Mouse (Mus musculus): ENCODE results near the gene Rcvrn. TPM values are rescaled to one million over a fixed set of nuclear protein-coding genes. Genes with fewer than 3 reads are reported as not detected.
A peak's percentile ranks its signal among the peaks of the same experiment; 100 is the strongest.

Rcvrn gene
- polyA plus RNA-seq, 1 experiment from 2014 or later = not detected

DNA sequence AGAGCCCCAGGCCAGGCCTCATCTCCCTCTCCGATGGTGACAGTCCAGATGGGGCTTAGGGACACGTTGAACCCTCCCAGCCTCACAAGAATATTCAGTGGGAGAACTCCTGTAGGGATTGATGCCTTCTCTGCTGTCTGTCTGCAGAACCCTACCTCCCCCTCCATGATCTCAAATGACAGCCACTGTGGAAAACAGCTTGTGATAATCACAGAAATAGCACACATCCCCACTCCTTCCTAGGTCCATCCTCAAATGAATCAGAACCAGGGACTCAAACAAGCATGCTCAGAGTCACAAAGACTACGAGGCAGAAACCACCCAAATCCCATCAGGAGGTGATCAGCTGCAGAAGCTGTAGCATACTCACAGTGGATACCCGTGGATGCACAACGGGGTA is 29.0 kb upstream of the Rcvrn start:
- H3K9me3 ChIP-seq (ENCODE audit: control insufficient read depth, low read length) = no peaks in the 10 kb centered on the region
- no peaks in the 10 kb centered on the region for H3K36me3 ChIP-seq (ENCODE audit: control insufficient read depth, insufficient read depth, low read length)
- no peak overlapping the region for H3K4me2 ChIP-seq (ENCODE audit: low read depth, low read length)
- 81% methylated on average over 5 of the region's 5 CpGs for WGBS
- ATAC-seq = no peak
- H3K9ac ChIP-seq (ENCODE audit: low read depth, low read length) = no peak overlapping the region
- H3K27me3 ChIP-seq (replicated peaks; ENCODE audit: control insufficient read depth, insufficient read depth, low read length) = no peaks in the 10 kb centered on the region
- no peaks in the 10 kb centered on the region for H3K4me1 ChIP-seq (ENCODE audit: control insufficient read depth, insufficient read depth, low read length)
- no peak overlapping the region for H3K27ac ChIP-seq (ENCODE audit: low read length)
- no peak overlapping the region for H3K4me3 ChIP-seq (ENCODE audit: low read length)

DNA sequence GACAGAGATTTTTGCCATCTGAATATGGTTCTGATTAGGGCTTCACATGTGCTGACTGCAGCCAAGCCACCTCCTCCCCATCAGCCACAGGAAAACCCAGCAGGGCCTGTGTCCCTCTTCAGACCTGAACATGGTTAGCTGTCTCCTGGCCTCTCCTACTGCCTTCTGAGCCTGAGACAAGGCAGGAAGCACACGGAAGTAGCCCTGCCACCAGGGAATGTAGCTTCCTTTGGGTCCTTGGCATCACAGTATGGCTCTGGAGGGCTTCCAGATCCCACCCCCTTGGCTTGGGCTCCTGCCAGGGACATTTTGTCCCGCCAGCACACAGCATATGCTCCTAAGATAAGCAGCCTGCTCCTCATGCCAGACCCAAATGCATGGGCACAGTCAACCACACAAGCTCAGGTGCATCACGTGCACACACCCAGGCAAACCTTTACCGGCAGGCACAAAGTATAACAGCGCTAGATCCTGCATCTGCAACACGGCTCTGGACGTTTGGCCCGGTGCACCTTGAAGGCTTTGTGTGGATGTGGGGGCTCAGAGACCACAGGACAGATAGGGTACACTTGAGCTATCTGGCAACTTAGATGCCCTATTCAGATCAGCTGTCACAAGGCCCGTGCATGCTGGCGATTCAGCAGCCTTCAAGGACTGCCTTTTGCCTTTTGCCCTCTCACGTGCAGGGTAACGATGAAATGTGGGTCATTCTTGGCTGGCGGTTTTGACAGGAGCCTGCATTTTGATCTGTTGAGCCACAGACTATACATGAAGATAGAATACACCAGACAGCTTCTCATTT is 27.4 kb upstream of the Rcvrn start:
- H3K9me3 ChIP-seq (ENCODE audit: control insufficient read depth, low read length) = no peaks in the 10 kb centered on the region
- H3K36me3 ChIP-seq (ENCODE audit: control insufficient read depth, insufficient read depth, low read length) = no peaks in the 10 kb centered on the region
- H3K4me3 ChIP-seq (ENCODE audit: low read length) = no peak overlapping the region
- ATAC-seq = no peak
- WGBS = 78% methylated on average over 13 of the region's 13 CpGs
- no peaks in the 10 kb centered on the region for H3K27me3 ChIP-seq (replicated peaks; ENCODE audit: control insufficient read depth, insufficient read depth, low read length)
- no peak overlapping the region for H3K27ac ChIP-seq (ENCODE audit: low read length)
- H3K9ac ChIP-seq (ENCODE audit: low read depth, low read length) = 0 out of 2 replicates have a peak overlapping the region, but pooled peaks have one; percentile 38
- H3K4me1 ChIP-seq (ENCODE audit: control insufficient read depth, insufficient read depth, low read length) = no peaks in the 10 kb centered on the region
- no peak overlapping the region for H3K4me2 ChIP-seq (ENCODE audit: low read depth, low read length)

DNA sequence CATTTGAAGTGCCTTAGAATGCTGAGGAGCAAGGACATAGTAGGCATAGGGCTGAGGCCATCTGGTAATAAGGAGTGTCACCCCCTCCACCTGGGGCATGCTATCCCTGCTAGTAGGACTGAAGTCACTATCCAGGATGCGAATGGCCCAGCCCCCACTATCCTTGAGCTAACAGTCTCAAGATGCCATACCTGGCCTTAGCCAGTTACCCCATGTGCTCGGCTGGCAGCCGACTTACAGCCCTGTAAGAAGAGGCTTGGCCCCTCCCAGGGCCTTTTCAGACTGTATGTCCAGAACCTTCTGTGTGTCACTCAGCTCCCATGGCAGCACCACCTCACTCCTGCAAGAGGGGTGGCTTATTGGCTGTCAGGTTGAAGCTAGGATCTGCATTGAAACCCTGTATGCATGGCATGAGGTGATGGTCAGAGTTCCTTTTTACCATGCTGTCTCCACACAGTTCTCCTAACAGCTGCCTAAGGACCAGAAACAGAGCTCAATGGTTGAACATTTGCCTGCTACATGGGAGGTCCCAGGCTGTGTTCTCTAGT is 26.6 kb upstream of the Rcvrn start:
- Histone ChIP-seq H3K36me3 (ENCODE audit: control insufficient read depth, insufficient read depth, low read length) (no peaks in the 10 kb centered on the region), H3K4me3 (ENCODE audit: low read length) (no peak overlapping the region), H3K4me2 (ENCODE audit: low read depth, low read length) (no peak overlapping the region), H3K9me3 (ENCODE audit: control insufficient read depth, low read length) (no peaks in the 10 kb centered on the region), H3K4me1 (ENCODE audit: control insufficient read depth, insufficient read depth, low read length) (no peaks in the 10 kb centered on the region), H3K27ac (ENCODE audit: low read length) (no peak overlapping the region), H3K27me3 (replicated peaks; ENCODE audit: control insufficient read depth, insufficient read depth, low read length) (no peaks in the 10 kb centered on the region), H3K9ac (ENCODE audit: low read depth, low read length) (no peak overlapping the region)
- ATAC-seq = no peak
- 85% methylated on average over 3 of the region's 3 CpGs for WGBS

DNA sequence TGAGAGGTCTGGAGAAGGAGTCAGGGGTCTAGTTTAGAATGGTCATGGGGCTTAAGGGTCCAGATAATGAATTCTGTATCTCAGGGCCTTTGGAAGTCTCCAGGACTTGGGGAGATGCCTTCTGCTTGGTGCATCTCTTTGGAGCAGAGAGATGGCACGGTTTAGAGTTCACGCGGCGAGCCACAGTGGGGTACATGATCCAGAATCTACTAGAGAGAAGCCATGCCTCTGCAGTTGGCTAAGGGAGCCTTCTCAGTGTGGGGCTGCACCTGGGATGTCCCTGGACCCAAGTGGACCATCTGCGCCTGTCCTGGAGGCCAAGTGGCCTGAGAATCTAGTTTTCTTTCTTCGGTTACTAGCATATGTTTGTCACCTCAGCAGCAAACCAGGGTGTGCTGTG is 25.1 kb upstream of the Rcvrn start:
- H3K36me3 ChIP-seq (ENCODE audit: control insufficient read depth, insufficient read depth, low read length) = no peaks in the 10 kb centered on the region
- ATAC-seq = no peak
- H3K27ac ChIP-seq (ENCODE audit: low read length) = no peak overlapping the region
- H3K4me2 ChIP-seq (ENCODE audit: low read depth, low read length) = no peak overlapping the region
- 95% methylated on average over 6 of the region's 6 CpGs for WGBS
- H3K4me1 ChIP-seq (ENCODE audit: control insufficient read depth, insufficient read depth, low read length) = no peaks in the 10 kb centered on the region
- no peaks in the 10 kb centered on the region for H3K27me3 ChIP-seq (replicated peaks; ENCODE audit: control insufficient read depth, insufficient read depth, low read length)
- H3K9me3 ChIP-seq (ENCODE audit: control insufficient read depth, low read length) = no peaks in the 10 kb centered on the region
- no peak overlapping the region for H3K9ac ChIP-seq (ENCODE audit: low read depth, low read length)
- H3K4me3 ChIP-seq (ENCODE audit: low read length) = no peak overlapping the region

DNA sequence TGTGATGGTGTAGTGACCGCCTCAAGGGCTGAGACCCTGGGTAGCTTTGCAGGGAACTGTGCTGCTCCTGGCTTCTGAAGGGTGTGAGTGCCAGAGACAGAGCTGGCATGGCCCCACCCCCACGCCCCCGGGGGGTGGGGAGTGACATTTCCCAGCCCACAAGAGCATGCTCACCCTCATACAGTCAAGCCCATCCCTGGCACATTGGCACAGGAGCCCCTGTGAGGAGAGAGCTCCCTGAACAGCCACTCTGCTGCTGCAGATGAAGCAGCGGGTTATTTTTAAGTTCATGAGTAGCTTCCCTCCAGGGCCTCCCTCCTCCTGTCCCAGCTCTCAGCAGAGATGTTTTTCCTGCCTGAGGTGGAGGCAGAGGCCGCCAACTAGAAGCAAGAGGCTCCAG is 23.0 kb upstream of the Rcvrn start:
- H3K4me2 ChIP-seq (ENCODE audit: low read depth, low read length) = no peak overlapping the region
- WGBS = 66% methylated on average over 5 of the region's 5 CpGs
- H3K4me3 ChIP-seq (ENCODE audit: low read length) = no peak overlapping the region
- no peak for ATAC-seq
- no peaks in the 10 kb centered on the region for H3K9me3 ChIP-seq (ENCODE audit: control insufficient read depth, low read length)
- no peaks in the 10 kb centered on the region for H3K4me1 ChIP-seq (ENCODE audit: control insufficient read depth, insufficient read depth, low read length)
- no peaks in the 10 kb centered on the region for H3K27me3 ChIP-seq (replicated peaks; ENCODE audit: control insufficient read depth, insufficient read depth, low read length)
- H3K27ac ChIP-seq (ENCODE audit: low read length) = no peak overlapping the region
- H3K36me3 ChIP-seq (ENCODE audit: control insufficient read depth, insufficient read depth, low read length) = no peaks in the 10 kb centered on the region
- no peak overlapping the region for H3K9ac ChIP-seq (ENCODE audit: low read depth, low read length)

DNA sequence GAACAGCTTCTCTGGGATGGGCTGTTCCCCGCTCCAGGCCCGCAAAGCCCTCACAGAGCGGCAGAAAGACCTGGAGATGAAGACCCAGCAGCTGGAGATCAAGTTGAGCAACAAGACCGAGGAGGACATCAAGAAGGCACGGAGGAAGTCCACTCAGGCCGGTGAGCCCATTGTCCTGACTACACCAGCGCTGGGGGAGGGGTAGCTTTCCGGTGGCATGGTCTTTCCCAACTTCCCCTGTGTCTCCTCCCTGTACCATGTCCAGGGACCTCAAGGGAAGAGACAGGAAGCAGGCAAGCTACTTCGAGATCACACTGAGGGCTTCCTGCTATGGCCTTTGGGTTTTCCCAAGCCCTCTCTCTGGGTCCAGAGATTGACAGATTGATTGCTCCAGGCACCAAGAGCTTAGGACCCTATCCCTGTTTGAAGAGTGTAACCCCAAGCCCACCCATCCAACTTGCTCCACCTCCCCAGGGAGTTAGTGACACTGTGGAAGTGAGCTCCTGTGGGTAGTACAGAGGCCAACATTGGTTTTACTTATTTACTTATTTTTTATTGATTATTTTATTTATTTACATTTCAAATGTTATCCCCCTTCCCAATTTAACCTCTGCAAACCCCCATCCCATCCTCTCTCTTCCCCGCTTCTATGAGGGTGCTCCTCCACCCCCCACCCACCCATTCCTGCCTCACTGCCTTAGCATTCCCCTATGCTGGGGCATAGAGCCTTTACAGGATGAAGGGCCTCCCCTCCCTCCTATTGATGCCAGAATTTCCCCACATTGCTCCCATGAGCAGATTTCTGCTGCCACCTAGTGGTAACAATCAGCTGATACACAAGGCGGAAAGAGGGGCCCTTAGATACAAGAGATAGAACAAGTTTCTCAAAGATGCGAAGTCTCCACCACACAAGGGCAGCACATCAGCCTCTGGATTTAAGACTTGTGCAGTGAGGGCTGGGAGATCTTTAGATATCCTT is 19.3 kb upstream of the Rcvrn start:
- Histone ChIP-seq H3K4me3 (ENCODE audit: low read length) (no peak overlapping the region), H3K9me3 (ENCODE audit: control insufficient read depth, low read length) (no peaks in the 10 kb centered on the region), H3K4me2 (ENCODE audit: low read depth, low read length) (no peak overlapping the region), H3K27ac (ENCODE audit: low read length) (no peak overlapping the region), H3K4me1 (ENCODE audit: control insufficient read depth, insufficient read depth, low read length) (no peaks in the 10 kb centered on the region), H3K9ac (ENCODE audit: low read depth, low read length) (no peak overlapping the region), H3K27me3 (replicated peaks; ENCODE audit: control insufficient read depth, insufficient read depth, low read length) (no peaks in the 10 kb centered on the region), H3K36me3 (ENCODE audit: control insufficient read depth, insufficient read depth, low read length) (no peaks in the 10 kb centered on the region)
- WGBS = 62% methylated on average over 12 of the region's 12 CpGs
- ATAC-seq = 0 out of 2 replicates have a peak, but pooled peaks have one; percentile 16

DNA sequence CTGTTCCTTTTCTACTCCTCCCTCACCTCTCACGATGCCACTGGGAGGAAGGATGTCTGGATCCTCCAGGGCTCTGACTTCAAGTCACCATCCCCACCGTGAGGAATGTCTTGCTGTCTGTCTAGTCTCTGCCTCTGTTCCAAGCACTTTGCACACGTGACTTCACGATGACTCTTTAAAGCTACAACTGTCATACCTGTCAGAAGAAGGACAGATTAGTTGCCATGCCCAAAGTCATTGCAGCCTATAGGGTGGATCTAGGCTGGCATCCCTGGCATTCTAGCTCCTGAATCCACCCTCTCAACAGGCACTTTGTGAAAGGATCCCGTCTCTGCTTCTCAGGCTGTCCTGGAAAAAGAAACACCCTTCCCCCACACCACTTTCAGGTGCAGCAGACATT is 15.8 kb upstream of the Rcvrn start:
- no peak overlapping the region for H3K27ac ChIP-seq (ENCODE audit: low read length)
- no peaks in the 10 kb centered on the region for H3K27me3 ChIP-seq (replicated peaks; ENCODE audit: control insufficient read depth, insufficient read depth, low read length)
- no peaks in the 10 kb centered on the region for H3K4me1 ChIP-seq (ENCODE audit: control insufficient read depth, insufficient read depth, low read length)
- no peaks in the 10 kb centered on the region for H3K36me3 ChIP-seq (ENCODE audit: control insufficient read depth, insufficient read depth, low read length)
- 58% methylated on average over 5 of the region's 5 CpGs for WGBS
- H3K9ac ChIP-seq (ENCODE audit: low read depth, low read length) = no peak overlapping the region
- no peak overlapping the region for H3K4me2 ChIP-seq (ENCODE audit: low read depth, low read length)
- H3K4me3 ChIP-seq (ENCODE audit: low read length) = no peak overlapping the region
- ATAC-seq = no peak
- no peaks in the 10 kb centered on the region for H3K9me3 ChIP-seq (ENCODE audit: control insufficient read depth, low read length)

DNA sequence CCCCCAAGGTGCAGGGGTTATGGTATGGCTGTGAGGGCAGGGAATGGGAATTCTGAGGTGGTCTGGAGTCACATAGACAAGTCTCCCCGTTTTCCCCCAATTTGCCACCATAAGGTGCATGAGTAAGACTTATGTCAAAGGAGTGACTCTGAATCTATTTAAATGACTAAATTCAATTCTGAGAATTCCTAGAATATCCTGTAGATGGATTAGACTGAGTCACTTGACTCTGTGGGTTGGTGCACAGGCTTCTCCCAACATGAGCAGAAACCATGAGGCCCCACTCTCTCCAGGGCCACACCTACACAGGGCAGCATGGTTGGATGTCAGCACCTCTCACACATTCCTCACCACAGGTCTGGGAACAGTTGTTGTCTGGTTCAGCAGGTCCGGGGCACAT is 15.2 kb upstream of the Rcvrn start:
- H3K9me3 ChIP-seq (ENCODE audit: control insufficient read depth, low read length) = no peaks in the 10 kb centered on the region
- H3K36me3 ChIP-seq (ENCODE audit: control insufficient read depth, insufficient read depth, low read length) = no peaks in the 10 kb centered on the region
- no peak overlapping the region for H3K27ac ChIP-seq (ENCODE audit: low read length)
- H3K27me3 ChIP-seq (replicated peaks; ENCODE audit: control insufficient read depth, insufficient read depth, low read length) = no peaks in the 10 kb centered on the region
- H3K4me1 ChIP-seq (ENCODE audit: control insufficient read depth, insufficient read depth, low read length) = no peaks in the 10 kb centered on the region
- H3K9ac ChIP-seq (ENCODE audit: low read depth, low read length) = no peak overlapping the region
- ATAC-seq = no peak
- no peak overlapping the region for H3K4me3 ChIP-seq (ENCODE audit: low read length)
- no peak overlapping the region for H3K4me2 ChIP-seq (ENCODE audit: low read depth, low read length)
- 77% methylated on average over 2 of the region's 2 CpGs for WGBS

DNA sequence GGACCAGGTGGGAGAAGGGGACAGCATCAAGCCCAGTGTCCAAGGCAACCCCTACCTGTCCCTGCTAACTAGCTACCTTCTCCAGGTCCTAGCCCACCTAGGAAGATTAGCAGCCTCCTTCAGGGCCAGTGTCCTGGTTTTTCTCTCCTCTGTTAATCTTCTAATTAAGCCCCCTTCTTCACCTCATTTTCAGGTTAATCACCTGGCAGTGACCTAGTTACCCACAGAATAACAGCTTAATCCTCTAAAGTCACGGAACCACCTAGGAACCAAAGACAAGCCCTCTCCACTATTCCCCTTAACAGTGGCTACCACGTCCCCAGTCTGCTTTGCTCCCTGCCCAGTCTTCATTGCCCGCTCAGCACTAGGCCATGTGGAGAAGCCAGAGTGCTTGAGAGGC is 13.3 kb upstream of the Rcvrn start:
- WGBS = 85% methylated on average over 3 of the region's 3 CpGs
- ATAC-seq = no peak

More for the DNA sequence above, 13.3 kb upstream of the Rcvrn start:
- Histone ChIP-seq H3K4me1 (ENCODE audit: control insufficient read depth, insufficient read depth, low read length) (no peaks in the 10 kb centered on the region), H3K9ac (ENCODE audit: low read depth, low read length) (no peak overlapping the region), H3K27me3 (replicated peaks; ENCODE audit: control insufficient read depth, insufficient read depth, low read length) (no peaks in the 10 kb centered on the region), H3K27ac (ENCODE audit: low read length) (no peak overlapping the region), H3K36me3 (ENCODE audit: control insufficient read depth, insufficient read depth, low read length) (no peaks in the 10 kb centered on the region), H3K4me3 (ENCODE audit: low read length) (no peak overlapping the region), H3K9me3 (ENCODE audit: control insufficient read depth, low read length) (no peaks in the 10 kb centered on the region), H3K4me2 (ENCODE audit: low read depth, low read length) (no peak overlapping the region)

All from intestine, embryonic 16.5 days (tissue).